Mouse (Mus musculus) macrophage (primary cell): ENCODE data around the gene Dnase2b. TPM values are rescaled to one million over a fixed set of nuclear protein-coding genes. Genes with fewer than 3 reads are reported as not detected.

Experiments
- H3K27ac ChIP-seq: fragments of 350-480 bp; formaldehyde crosslinking; 2 replicates; pipeline ENCODE4 v1.9.0; 2021
- H3K36me3 ChIP-seq: fragments of 350-480 bp; formaldehyde crosslinking; 2 replicates; pipeline ENCODE4 v1.9.0; 2021; ENCODE audit errors: inconsistent target
- H3K4me3 ChIP-seq: fragments of 350-480 bp; formaldehyde crosslinking; 2 replicates; pipeline ENCODE4 v1.9.0; 2021; ENCODE audit errors: inconsistent target
- H3K79me2 ChIP-seq: fragments of 350-480 bp; formaldehyde crosslinking; 2 replicates; pipeline ENCODE4 v1.9.0; 2021; ENCODE audit errors: inconsistent target
- WGBS: methylation state at CpG from one replicate; pipeline ENCODE4 v1.1.7; 2026; ENCODE audit warnings: inconsistent platforms; ENCODE audit not compliant: missing documents; 5-methylcytosine and 5-hydroxymethylcytosine counted together
- polyA plus RNA-seq: library from polyadenylated mRNA; stranded (reverse); fragments of 250-400 nt; gene quantifications from 3 replicates; pipeline ENCODE4 v1.2.4, GENCODE M21; 2018; ENCODE audit warnings: inconsistent platforms

Dnase2b gene
- polyA plus RNA-seq, 1 experiment from 2014 or later, result not detected

- 49% methylated on average over 8 of the region's 8 CpGs for WGBS
- no peak overlapping the region for H3K27ac ChIP-seq
- no peaks in the 10 kb centered on the region for H3K36me3 ChIP-seq
- H3K4me3 ChIP-seq, result no peak overlapping the region
- H3K79me2 ChIP-seq, result no peaks in the 10 kb centered on the region
Measured at GRCm38 (mm10) chr3:146628227-146628982, 13.0 kb upstream of the Dnase2b start.

GRCm38 (mm10) chr3:146625766-146626165, 10.4 kb upstream of the Dnase2b start:
- 93% methylated on average over 4 of the region's 4 CpGs for WGBS
- H3K79me2 ChIP-seq, result no peaks in the 10 kb centered on the region
- H3K36me3 ChIP-seq, result no peaks in the 10 kb centered on the region
- no peak overlapping the region for H3K27ac ChIP-seq
- H3K4me3 ChIP-seq, result no peak overlapping the region

- Histone ChIP-seq H3K4me3 (no peak overlapping the region), H3K79me2 (no peaks in the 10 kb centered on the region), H3K27ac (no peak overlapping the region), H3K36me3 (no peaks in the 10 kb centered on the region)
- WGBS, result 96% methylated on average over 11 of the region's 11 CpGs
Measured at GRCm38 (mm10) chr3:146621966-146622365, 6.6 kb upstream of the Dnase2b start.

GRCm38 (mm10) chr3:146620555-146621249, 5.3 kb upstream of the Dnase2b start:
- Histone ChIP-seq H3K36me3 (no peaks in the 10 kb centered on the region), H3K27ac (no peak overlapping the region), H3K79me2 (no peaks in the 10 kb centered on the region), H3K4me3 (no peak overlapping the region)
- WGBS, result 58% methylated on average over 14 of the region's 14 CpGs

GRCm38 (mm10) chr3:146620101-146620500, 4.7 kb upstream of the Dnase2b start:
- H3K4me3 ChIP-seq, result no peak overlapping the region
- no peak overlapping the region for H3K27ac ChIP-seq
- H3K36me3 ChIP-seq, result no peaks in the 10 kb centered on the region
- 95% methylated on average over 10 of the region's 10 CpGs for WGBS
- no peaks in the 10 kb centered on the region for H3K79me2 ChIP-seq

- no peaks in the 10 kb centered on the region for H3K36me3 ChIP-seq
- H3K4me3 ChIP-seq, result no peak overlapping the region
- WGBS, result 94% methylated on average over 4 of the region's 4 CpGs
Measured at GRCm38 (mm10) chr3:146618357-146618756, 3.0 kb upstream of the Dnase2b start.

GRCm38 (mm10) chr3:146617946-146618345, 2.5 kb upstream of the Dnase2b start:
- Histone ChIP-seq H3K36me3 (no peaks in the 10 kb centered on the region), H3K4me3 (no peak overlapping the region), H3K27ac (no peak overlapping the region), H3K79me2 (no peaks in the 10 kb centered on the region)

More at GRCm38 (mm10) chr3:146618357-146618756, 3.0 kb upstream of the Dnase2b start:
- H3K79me2 ChIP-seq, result no peaks in the 10 kb centered on the region
- H3K27ac ChIP-seq, result no peak overlapping the region

GRCm38 (mm10) chr3:146616533-146617283, 1.3 kb upstream of the Dnase2b start:
- no peak overlapping the region for H3K4me3 ChIP-seq
- 37% methylated on average over 5 of the region's 5 CpGs for WGBS
- H3K36me3 ChIP-seq, result no peaks in the 10 kb centered on the region
- H3K79me2 ChIP-seq, result no peaks in the 10 kb centered on the region
- H3K27ac ChIP-seq, result no peak overlapping the region

GRCm38 (mm10) chr3:146611821-146612220, 3.6 kb downstream of the Dnase2b start:
- H3K4me3 ChIP-seq, result no peak overlapping the region
- 66% methylated on average over 4 of the region's 4 CpGs for WGBS
- no peaks in the 10 kb centered on the region for H3K36me3 ChIP-seq
- no peak overlapping the region for H3K27ac ChIP-seq
- H3K79me2 ChIP-seq, result no peaks in the 10 kb centered on the region

GRCm38 (mm10) chr3:146611261-146611660, 4.1 kb downstream of the Dnase2b start:
- Histone ChIP-seq H3K27ac (no peak overlapping the region), H3K79me2 (no peaks in the 10 kb centered on the region), H3K4me3 (no peak overlapping the region), H3K36me3 (no peaks in the 10 kb centered on the region)
- WGBS, result 95% methylated on average over 4 of the region's 4 CpGs

- 40% methylated on average over 10 of the region's 10 CpGs for WGBS
- H3K27ac ChIP-seq, result no peak overlapping the region
- no peaks in the 10 kb centered on the region for H3K79me2 ChIP-seq
- H3K4me3 ChIP-seq, result no peak overlapping the region
- no peaks in the 10 kb centered on the region for H3K36me3 ChIP-seq
Measured at GRCm38 (mm10) chr3:146610322-146610721, 5.1 kb downstream of the Dnase2b start.

- 57% methylated on average over 1 of the region's 1 CpGs for WGBS
- Histone ChIP-seq H3K4me3 (no peak overlapping the region), H3K36me3 (no peaks in the 10 kb centered on the region), H3K79me2 (no peaks in the 10 kb centered on the region), H3K27ac (no peak overlapping the region)
Measured at GRCm38 (mm10) chr3:146607368-146607767, 8.0 kb downstream of the Dnase2b start.

GRCm38 (mm10) chr3:146604647-146605046, 10.7 kb downstream of the Dnase2b start:
- 96% methylated on average over 9 of the region's 9 CpGs for WGBS
- no peak overlapping the region for H3K27ac ChIP-seq
- no peaks in the 10 kb centered on the region for H3K36me3 ChIP-seq
- H3K79me2 ChIP-seq, result no peaks in the 10 kb centered on the region
- H3K4me3 ChIP-seq, result no peak overlapping the region

- WGBS, result 89% methylated on average over 3 of the region's 3 CpGs
- Histone ChIP-seq H3K4me3 (no peak overlapping the region), H3K27ac (no peak overlapping the region), H3K36me3 (no peaks in the 10 kb centered on the region), H3K79me2 (no peaks in the 10 kb centered on the region)
Measured at GRCm38 (mm10) chr3:146602531-146602930, 12.9 kb downstream of the Dnase2b start.

GRCm38 (mm10) chr3:146601205-146601604, 14.2 kb downstream of the Dnase2b start:
- no peaks in the 10 kb centered on the region for H3K79me2 ChIP-seq
- H3K36me3 ChIP-seq, result no peaks in the 10 kb centered on the region
- no peak overlapping the region for H3K27ac ChIP-seq
- 87% methylated on average over 2 of the region's 2 CpGs for whole genome bisulfite sequencing
- no peak overlapping the region for H3K4me3 ChIP-seq
